Mouse (Mus musculus): Measurements from ENCODE around the gene Ndufb10. TPM values are rescaled to one million over a fixed set of nuclear protein-coding genes. Genes with fewer than 3 reads are reported as not detected.

The Ndufb10 gene
- total and polyA plus RNA-seq, 3 experiments = 916 to 1,269 (median 992) TPM

DNA sequence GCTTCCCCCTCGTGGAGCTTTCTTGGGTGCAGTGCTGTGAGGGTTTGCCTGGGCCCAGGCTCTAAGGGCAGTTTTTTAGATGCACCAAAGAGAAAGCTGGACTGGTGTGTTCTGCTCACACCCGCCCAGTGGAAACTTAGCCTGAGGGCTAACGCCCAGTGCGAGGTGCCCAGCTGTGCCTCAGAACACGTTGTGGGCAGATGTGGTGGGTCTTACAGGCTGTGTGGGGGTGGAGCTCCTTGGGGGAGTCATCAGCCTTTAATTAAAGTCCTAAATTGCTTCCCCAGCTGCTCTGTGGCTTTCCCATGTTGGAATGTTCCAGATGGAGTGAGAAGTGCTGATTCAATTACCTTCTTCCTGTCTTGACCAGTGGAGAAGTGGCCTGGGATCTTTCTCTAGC is 36.8 kb upstream of the Ndufb10 start:
- intact Hi-C loops (cut with DNase I) = no loop called here
- no peak for TF ChIP-seq EP300 (IDR thresholded peaks at IDR 0.05; ENCODE audit: insufficient read depth, low read depth, low read length)
- no peak for TF ChIP-seq POLR2A (IDR thresholded peaks at IDR 0.05; ENCODE audit: insufficient read depth, low read depth, low read length)
- no peak for TF ChIP-seq CTCF (IDR thresholded peaks at IDR 0.05)
- DNase-seq = no peak
- H3K79me2 ChIP-seq (replicated peaks; ENCODE audit: control insufficient read depth, insufficient read depth, low read length) = no peaks in the 10 kb centered on the region
- H3K4me1 ChIP-seq (ENCODE audit: control insufficient read depth, insufficient read depth, low read length) = no peaks in the 10 kb centered on the region
- H3K4me3 ChIP-seq = no peak overlapping the region
- no peak overlapping the region for H3K27ac ChIP-seq
- H3K36me3 ChIP-seq (ENCODE audit: control insufficient read depth, insufficient read depth, low read length) = no peaks in the 10 kb centered on the region
- WGBS = 53% methylated on average over 5 of the region's 5 CpGs
- H3K9ac ChIP-seq (ENCODE audit: low read depth, low read length) = no peak overlapping the region
- H3K27me3 ChIP-seq (ENCODE audit: control insufficient read depth, insufficient read depth, low read length) = no peaks in the 10 kb centered on the region

- no peak for DNase-seq
- H3K27ac ChIP-seq = no peak overlapping the region
- H3K79me2 ChIP-seq (replicated peaks; ENCODE audit: control insufficient read depth, insufficient read depth, low read length) = no peaks in the 10 kb centered on the region
- no peak overlapping the region for H3K4me3 ChIP-seq
- no peaks in the 10 kb centered on the region; the same call in 1 of the 2 replicates for H3K4me1 ChIP-seq (ENCODE audit: control insufficient read depth, insufficient read depth, low read length)
- intact Hi-C loops (cut with DNase I) = no loop called here
- H3K9ac ChIP-seq (ENCODE audit: low read depth, low read length) = no peak overlapping the region
- 69% methylated on average over 1 of the region's 1 CpGs for WGBS
- TF ChIP-seq EP300 (IDR thresholded peaks at IDR 0.05; ENCODE audit: insufficient read depth, low read depth, low read length) = no peak
- TF ChIP-seq POLR2A (IDR thresholded peaks at IDR 0.05; ENCODE audit: insufficient read depth, low read depth, low read length) = no peak
- no peak for TF ChIP-seq CTCF (IDR thresholded peaks at IDR 0.05)
- H3K36me3 ChIP-seq (ENCODE audit: control insufficient read depth, insufficient read depth, low read length) = no peaks in the 10 kb centered on the region
- peaks cover 10% of the 10 kb centered on the region for H3K27me3 ChIP-seq (ENCODE audit: control insufficient read depth, insufficient read depth, low read length)
These were observed 33.1 kb upstream of the Ndufb10 start for GRCm38 (mm10) chr17:24757394-24757793.

GRCm38 (mm10) chr17:24752415-24753394 is 28.4 kb upstream of the Ndufb10 start, which contains the start of gene Hs3st6:
Hs3st6 (plus strand) TSS chr17:24752988.
- H3K27ac ChIP-seq = no peak within 1 kb of the TSS
- no peaks in the 10 kb centered on the region for H3K79me2 ChIP-seq (replicated peaks; ENCODE audit: control insufficient read depth, insufficient read depth, low read length)
- H3K4me3 ChIP-seq = peak within 1 kb of the TSS; percentile 34
- H3K27me3 ChIP-seq (ENCODE audit: control insufficient read depth, insufficient read depth, low read length) = peaks cover 17% of the 10 kb centered on the region
- WGBS = under 1% methylated on average over 70 of the region's 82 CpGs
- intact Hi-C loops (cut with DNase I) = no loop called here
- H3K36me3 ChIP-seq (ENCODE audit: control insufficient read depth, insufficient read depth, low read length) = no peaks in the 10 kb centered on the region
- no peak for TF ChIP-seq EP300 (IDR thresholded peaks at IDR 0.05; ENCODE audit: insufficient read depth, low read depth, low read length)
- peak within 1 kb of the TSS; percentile 40 for H3K9ac ChIP-seq (ENCODE audit: low read depth, low read length)
- H3K4me1 ChIP-seq (ENCODE audit: control insufficient read depth, insufficient read depth, low read length) = no peaks in the 10 kb centered on the region; the same call in 1 of the 2 replicates
- peak in 1 of 2 experiments; percentile 32 for DNase-seq

GRCm38 (mm10) chr17:24751528-24751927 is 27.2 kb upstream of the Ndufb10 start:
- H3K36me3 ChIP-seq (ENCODE audit: control insufficient read depth, insufficient read depth, low read length) = no peaks in the 10 kb centered on the region
- DNase-seq = no peak
- 9% methylated on average over 4 of the region's 4 CpGs for WGBS
- H3K27ac ChIP-seq = no peak overlapping the region
- intact Hi-C loops (cut with DNase I) = no loop called here
- no peak overlapping the region for H3K9ac ChIP-seq (ENCODE audit: low read depth, low read length)
- H3K4me3 ChIP-seq = no peak overlapping the region
- no peaks in the 10 kb centered on the region for H3K79me2 ChIP-seq (replicated peaks; ENCODE audit: control insufficient read depth, insufficient read depth, low read length)
- H3K4me1 ChIP-seq (ENCODE audit: control insufficient read depth, insufficient read depth, low read length) = no peaks in the 10 kb centered on the region; the same call in 1 of the 2 replicates
- TF ChIP-seq CTCF (IDR thresholded peaks at IDR 0.05) (no peak), POLR2A (IDR thresholded peaks at IDR 0.05; ENCODE audit: insufficient read depth, low read depth, low read length) (no peak), EP300 (IDR thresholded peaks at IDR 0.05; ENCODE audit: insufficient read depth, low read depth, low read length) (no peak)
- peaks cover 17% of the 10 kb centered on the region for H3K27me3 ChIP-seq (ENCODE audit: control insufficient read depth, insufficient read depth, low read length)

DNA sequence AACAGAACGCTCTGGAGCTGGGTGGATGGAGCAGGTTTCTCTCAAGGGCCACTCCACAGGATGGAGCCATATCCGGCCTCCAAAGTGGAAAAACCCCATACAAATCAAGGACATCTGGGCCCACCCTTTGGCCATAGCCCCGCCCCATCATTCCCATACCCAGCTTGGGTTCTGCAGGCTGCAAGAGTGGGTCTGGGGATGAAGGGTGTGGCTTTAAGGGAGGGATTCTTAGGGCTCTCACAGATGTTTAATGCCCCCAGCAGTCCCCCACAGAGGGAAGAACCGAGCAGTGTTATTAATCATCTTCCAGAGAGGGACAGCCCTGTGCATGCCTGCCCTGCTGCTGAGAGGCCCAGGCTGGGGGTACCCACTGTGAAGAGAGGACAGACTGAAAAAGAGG is 22.7 kb upstream of the Ndufb10 start:
- Histone ChIP-seq H3K79me2 (replicated peaks; ENCODE audit: control insufficient read depth, insufficient read depth, low read length) (no peaks in the 10 kb centered on the region), H3K4me3 (no peak overlapping the region), H3K4me1 (ENCODE audit: control insufficient read depth, insufficient read depth, low read length) (no peaks in the 10 kb centered on the region), H3K9ac (ENCODE audit: low read depth, low read length) (no peak overlapping the region), H3K36me3 (ENCODE audit: control insufficient read depth, insufficient read depth, low read length) (no peaks in the 10 kb centered on the region), H3K27ac (no peak overlapping the region), H3K27me3 (ENCODE audit: control insufficient read depth, insufficient read depth, low read length) (peaks cover 5% of the 10 kb centered on the region)
- TF ChIP-seq EP300 (IDR thresholded peaks at IDR 0.05; ENCODE audit: insufficient read depth, low read depth, low read length) = no peak
- no peak for TF ChIP-seq CTCF (IDR thresholded peaks at IDR 0.05)
- TF ChIP-seq POLR2A (IDR thresholded peaks at IDR 0.05; ENCODE audit: insufficient read depth, low read depth, low read length) = no peak
- no peak for DNase-seq
- 36% methylated on average over 4 of the region's 4 CpGs for WGBS
- intact Hi-C loops (cut with DNase I) = loop anchor here (10.0 kb wide), 1 partner anchor 268 kb away; the partner anchor contains the start of genes Cramp1l and Ift140
